Mouse (Mus musculus) lung, embryonic 15.5 days (tissue): ENCODE results near the gene Gm11361. TPM values are rescaled to one million over a fixed set of nuclear protein-coding genes. Genes with fewer than 3 reads are reported as not detected.
A peak's percentile ranks its signal among the peaks of the same experiment; 100 is the strongest.

ENCODE experiments used
- ATAC-seq: fragments of 200-750 bp; cut with Nextera tagmentation; 2 replicates; pipeline ENCODE4 v1.8.0; 2017; ENCODE audit warnings: moderate number of reproducible peaks, borderline replicate concordance; ENCODE audit not compliant: low FRiP score, low TSS enrichment; ENCODE audit errors: extremely low read depth
- H3K27ac ChIP-seq: fragments of 300-500 bp; sonication (generic); 2 replicates; pipeline ENCODE4 v1.5.1; 2015; ENCODE audit warnings: moderate library complexity, mild to moderate bottlenecking, inconsistent platforms
- H3K27me3 ChIP-seq: fragments of 300-500 bp; sonication (generic); 2 replicates; pipeline ENCODE4 v1.6.1; 2015; ENCODE audit warnings: inconsistent platforms
- H3K36me3 ChIP-seq: fragments of 300-500 bp; sonication (generic); 2 replicates; pipeline ENCODE4 v1.6.1; 2015; ENCODE audit warnings: inconsistent platforms
- H3K4me1 ChIP-seq: fragments of 300-500 bp; sonication (generic); 2 replicates; pipeline ENCODE4 v1.6.1; 2015; ENCODE audit warnings: inconsistent platforms
- H3K4me2 ChIP-seq: fragments of 300-500 bp; sonication (generic); 2 replicates; pipeline ENCODE4 v1.6.1; 2015; ENCODE audit warnings: inconsistent platforms, mild to moderate bottlenecking, moderate library complexity
- H3K4me3 ChIP-seq: fragments of 300-500 bp; sonication (generic); 2 replicates; pipeline ENCODE4 v1.5.1; 2015; ENCODE audit warnings: mild to moderate bottlenecking, inconsistent platforms
- H3K9ac ChIP-seq: fragments of 300-500 bp; sonication (generic); 2 replicates; pipeline ENCODE4 v1.6.1; 2015; ENCODE audit warnings: inconsistent platforms
- H3K9me3 ChIP-seq: fragments of 300-500 bp; sonication (generic); 2 replicates; pipeline ENCODE4 v1.6.1; 2016; ENCODE audit warnings: inconsistent platforms
- WGBS: fragments of 180-500 bp; shearing (Covaris S2); methylation state at CpG from one replicate; pipeline ENCODE4 v1.1.7; 2015; 5-methylcytosine and 5-hydroxymethylcytosine counted together
- polyA plus RNA-seq: library from polyadenylated mRNA; unstranded; fragments of >200 nt; fragmentation: Nextera tagmentation; extraction: Ambion mirVana; gene quantifications from 2 replicates; pipeline ENCODE4 v1.2.1, GENCODE M21; 2015

Gene Gm11361
- polyA plus RNA-seq: 6.5 TPM in 2 replicates

DNA sequence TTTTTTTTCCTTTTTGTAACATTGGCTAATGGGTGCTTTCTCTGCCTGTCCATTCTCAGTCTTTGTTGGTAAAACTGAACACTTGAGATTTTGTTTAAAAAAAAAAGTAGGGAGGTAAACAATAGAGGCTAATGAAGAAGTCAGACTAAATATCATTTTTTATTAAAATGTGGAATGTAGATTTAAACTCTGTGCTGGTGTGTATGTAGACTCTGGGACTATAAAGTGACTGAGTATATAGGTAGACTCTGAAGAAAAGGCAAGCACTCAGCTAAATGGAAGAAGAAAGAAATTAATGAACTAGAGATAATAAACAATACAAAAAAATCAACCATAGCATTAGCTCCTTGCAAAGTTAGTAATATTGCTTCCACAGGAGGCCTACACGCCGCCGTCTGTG is at the start of gene Gm11361:
TSS of gene Gm11361 (plus strand) at position 301 of the 400 bp plus-strand sequence.
- no peak within 1 kb of the TSS for H3K4me3 ChIP-seq
- H3K4me2 ChIP-seq: no peak within 1 kb of the TSS
- H3K27me3 ChIP-seq: no peaks in the 10 kb centered on the region
- H3K4me1 ChIP-seq: no peaks in the 10 kb centered on the region
- H3K36me3 ChIP-seq: no peaks in the 10 kb centered on the region
- no peak within 1 kb of the TSS for H3K9ac ChIP-seq
- ATAC-seq: no peak
- WGBS: 90% methylated on average over 3 of the region's 3 CpGs
- no peaks in the 10 kb centered on the region for H3K9me3 ChIP-seq
- no peak within 1 kb of the TSS for H3K27ac ChIP-seq

DNA sequence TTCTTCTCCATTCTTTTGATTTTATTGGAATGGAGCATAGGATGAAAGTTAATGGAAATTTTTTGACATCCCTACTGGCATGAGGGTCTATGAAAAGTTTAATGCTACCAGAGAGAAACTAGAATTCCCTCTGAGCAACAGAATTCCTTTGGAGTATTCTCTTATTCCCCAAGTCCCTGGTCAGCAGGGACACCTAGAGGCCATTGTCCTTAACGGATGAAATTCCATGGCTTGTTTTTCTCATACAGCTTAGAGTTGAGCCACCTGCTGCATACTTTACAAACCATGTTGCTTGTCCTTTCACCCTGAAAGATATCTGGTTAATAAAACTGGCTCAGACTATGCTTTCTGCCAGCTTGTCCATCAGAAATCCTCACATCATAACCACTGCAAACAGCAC is 7.1 kb downstream of the Gm11361 start:
- Histone ChIP-seq H3K9ac (no peak overlapping the region), H3K27me3 (no peaks in the 10 kb centered on the region), H3K27ac (no peak overlapping the region), H3K36me3 (no peaks in the 10 kb centered on the region), H3K4me2 (no peak overlapping the region), H3K4me1 (no peaks in the 10 kb centered on the region), H3K4me3 (no peak overlapping the region), H3K9me3 (no peaks in the 10 kb centered on the region)
- ATAC-seq: no peak
- WGBS: 11% methylated on average over 1 of the region's 1 CpGs

DNA sequence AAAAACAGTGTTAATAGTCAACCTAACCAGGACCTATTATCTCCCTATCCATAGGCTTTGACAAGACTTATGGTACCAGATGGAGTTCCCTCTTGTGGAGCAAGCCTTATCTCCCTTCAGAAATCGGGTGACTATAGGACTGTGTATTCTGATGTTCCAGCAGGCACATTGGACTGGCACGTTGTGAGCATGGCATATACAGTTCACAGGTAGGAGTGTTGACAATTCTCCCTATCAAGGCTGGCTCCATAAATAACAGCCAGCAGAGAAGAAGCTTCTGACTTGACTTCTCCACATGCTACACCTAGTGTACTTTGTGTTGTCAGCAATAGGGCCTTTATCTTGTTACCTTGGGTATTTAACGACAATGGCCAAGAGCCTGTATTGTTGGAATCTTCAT is 30.0 kb downstream of the Gm11361 start:
- Histone ChIP-seq H3K27ac (no peak overlapping the region), H3K4me1 (no peaks in the 10 kb centered on the region), H3K27me3 (no peaks in the 10 kb centered on the region), H3K9me3 (no peaks in the 10 kb centered on the region), H3K4me3 (no peak overlapping the region), H3K4me2 (no peak overlapping the region), H3K9ac (no peak overlapping the region), H3K36me3 (no peaks in the 10 kb centered on the region)
- ATAC-seq: no peak
- WGBS: 90% methylated on average over 3 of the region's 3 CpGs

DNA sequence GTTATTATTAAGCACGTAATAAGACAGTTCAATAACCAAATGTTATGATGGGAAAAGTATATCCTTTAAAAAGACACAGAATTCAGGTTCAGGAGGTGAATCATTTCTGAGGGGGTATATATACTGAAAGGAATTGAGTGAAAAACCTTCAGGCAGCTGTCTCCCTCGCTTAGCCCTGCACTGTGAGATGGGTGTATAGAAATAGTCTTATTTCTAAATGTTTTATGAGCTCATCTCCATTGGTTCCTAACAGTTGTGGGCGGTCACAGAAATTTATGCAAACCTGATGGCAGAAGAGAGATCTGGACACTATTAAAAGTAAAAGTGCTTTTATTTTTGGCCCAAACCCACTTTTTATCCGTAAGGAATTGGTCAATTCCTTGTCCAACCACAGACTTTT is 36.9 kb downstream of the Gm11361 start:
- no peak for ATAC-seq
- Histone ChIP-seq H3K9me3 (no peaks in the 10 kb centered on the region), H3K4me3 (no peak overlapping the region), H3K36me3 (no peaks in the 10 kb centered on the region), H3K27me3 (no peaks in the 10 kb centered on the region), H3K4me1 (peaks cover 8% of the 10 kb centered on the region; the same call in 1 of the 2 replicates), H3K9ac (no peak overlapping the region), H3K27ac (no peak overlapping the region), H3K4me2 (no peak overlapping the region)
- 76% methylated on average over 4 of the region's 4 CpGs for WGBS

DNA sequence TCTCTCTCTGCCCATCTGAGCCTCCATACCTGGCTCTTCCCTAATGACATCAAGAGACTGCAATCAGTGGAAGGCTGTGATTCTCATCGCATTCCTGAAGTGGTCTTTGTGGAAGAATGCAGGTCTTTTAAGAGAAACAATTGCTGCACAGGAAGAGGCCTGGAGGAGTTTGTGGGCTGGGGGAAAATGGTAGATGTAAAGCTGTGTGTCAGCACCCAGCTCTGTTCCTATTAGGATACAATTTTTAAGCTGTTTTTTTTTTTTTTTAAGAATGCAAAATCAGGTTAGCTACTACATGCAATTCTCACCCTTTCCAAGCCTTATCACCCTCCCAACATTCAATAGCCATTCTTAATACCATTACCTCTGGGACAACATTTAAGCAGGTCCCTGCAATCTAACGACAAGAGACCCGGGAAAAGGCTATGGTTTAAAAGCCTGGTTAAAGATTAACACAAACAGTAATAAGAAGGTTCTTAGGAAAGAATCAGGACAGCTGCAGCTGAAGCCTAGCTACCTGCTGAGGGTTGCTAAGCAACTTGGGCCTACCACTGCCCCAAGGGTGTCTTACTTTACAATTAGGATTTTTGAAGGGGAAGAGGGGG is 37.5 kb downstream of the Gm11361 start:
- Histone ChIP-seq H3K4me2 (no peak overlapping the region), H3K27me3 (no peaks in the 10 kb centered on the region), H3K36me3 (no peaks in the 10 kb centered on the region), H3K4me1 (peaks cover 8% of the 10 kb centered on the region; the same call in 1 of the 2 replicates), H3K27ac (peak overlapping the region; percentile 17; the same call in 1 of the 2 replicates), H3K9me3 (no peaks in the 10 kb centered on the region), H3K9ac (no peak overlapping the region), H3K4me3 (no peak overlapping the region)
- ATAC-seq: no peak
- 23% methylated on average over 3 of the region's 3 CpGs for WGBS

DNA sequence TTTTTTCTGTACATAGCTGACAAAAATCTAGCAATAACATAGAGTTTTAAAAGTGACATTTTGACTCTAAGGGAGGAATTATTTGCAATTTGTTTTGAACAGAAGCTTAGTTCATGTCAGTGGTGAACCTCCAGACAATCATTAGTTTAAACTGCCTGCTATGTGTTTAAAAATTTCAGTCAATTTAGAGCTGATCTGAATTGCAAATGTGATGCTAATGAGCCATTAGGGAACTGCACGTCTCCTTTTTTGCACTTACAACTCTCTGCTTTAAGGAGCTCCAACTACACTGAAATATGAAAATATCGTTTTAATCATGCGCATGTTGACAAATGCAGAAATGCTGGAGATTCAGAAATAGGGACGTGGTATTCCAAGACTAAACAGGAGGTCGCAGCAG is 38.2 kb downstream of the Gm11361 start:
- no peak overlapping the region for H3K27ac ChIP-seq
- no peak for ATAC-seq
- H3K36me3 ChIP-seq: no peaks in the 10 kb centered on the region
- H3K4me3 ChIP-seq: no peak overlapping the region
- H3K9ac ChIP-seq: no peak overlapping the region
- no peaks in the 10 kb centered on the region for H3K9me3 ChIP-seq
- H3K4me2 ChIP-seq: no peak overlapping the region
- peaks cover 8% of the 10 kb centered on the region; the same call in 1 of the 2 replicates for H3K4me1 ChIP-seq
- 58% methylated on average over 5 of the region's 5 CpGs for WGBS
- no peaks in the 10 kb centered on the region for H3K27me3 ChIP-seq

DNA sequence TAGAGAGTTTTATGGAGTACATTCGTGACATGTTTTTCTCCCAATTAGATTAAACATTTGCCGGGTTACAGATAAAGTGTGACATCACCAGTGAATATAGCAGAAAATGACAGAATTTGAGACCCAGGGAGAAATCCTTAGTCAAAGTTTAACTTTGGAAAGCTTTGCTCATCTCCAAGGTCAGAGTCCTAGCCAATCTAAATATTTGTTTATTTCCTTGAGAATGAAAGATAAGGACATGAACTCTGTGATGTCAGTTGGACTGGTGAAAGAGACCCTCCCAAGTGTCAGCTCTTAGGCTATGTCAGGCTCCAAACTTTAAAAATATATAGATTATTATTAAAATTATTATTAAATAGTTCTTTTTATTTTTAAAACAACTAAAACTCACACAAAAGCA is 39.8 kb downstream of the Gm11361 start:
- Histone ChIP-seq H3K36me3 (no peaks in the 10 kb centered on the region), H3K9me3 (no peaks in the 10 kb centered on the region), H3K4me1 (peaks cover 8% of the 10 kb centered on the region; the same call in 1 of the 2 replicates), H3K27me3 (no peaks in the 10 kb centered on the region), H3K9ac (no peak overlapping the region), H3K4me2 (no peak overlapping the region), H3K27ac (no peak overlapping the region), H3K4me3 (no peak overlapping the region)
- 39% methylated on average over 2 of the region's 2 CpGs for WGBS
- no peak for ATAC-seq

DNA sequence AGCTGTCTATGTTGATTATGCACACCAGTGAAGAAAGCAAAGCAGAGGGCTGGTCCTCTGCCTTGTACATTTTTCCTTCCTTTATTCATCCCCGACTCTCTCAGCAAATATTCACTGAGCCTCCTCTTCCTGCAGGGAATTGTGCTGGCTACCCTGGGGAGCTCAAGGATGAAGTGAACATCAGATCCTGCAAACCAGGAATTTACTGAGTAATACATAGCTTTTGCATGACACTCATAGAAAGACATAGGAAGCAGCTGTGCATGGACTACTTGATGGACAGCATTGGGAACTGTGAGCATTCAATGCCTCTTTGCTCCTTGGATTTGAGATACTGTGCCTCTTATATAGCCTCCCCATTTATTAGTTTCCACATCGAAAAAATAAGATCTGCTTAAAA is 40.2 kb downstream of the Gm11361 start:
- H3K27me3 ChIP-seq: no peaks in the 10 kb centered on the region
- ATAC-seq: no peak
- H3K4me2 ChIP-seq: no peak overlapping the region
- H3K9ac ChIP-seq: no peak overlapping the region
- H3K36me3 ChIP-seq: no peaks in the 10 kb centered on the region
- peaks cover 8% of the 10 kb centered on the region; the same call in 1 of the 2 replicates for H3K4me1 ChIP-seq
- WGBS: 49% methylated on average over 2 of the region's 2 CpGs
- no peak overlapping the region for H3K4me3 ChIP-seq
- no peak overlapping the region for H3K27ac ChIP-seq
- H3K9me3 ChIP-seq: no peaks in the 10 kb centered on the region

Other genes starting within 250 kb of the Gm11361 start
- not detected in 2 replicates for gene Prl4a1, start 241.3 kb upstream of the Gm11361 start, polyA plus RNA-seq
- not detected in 2 replicates for gene Prl5a1, start 115.0 kb upstream of the Gm11361 start, polyA plus RNA-seq